16 mouse cellular contexts compared by ENCODE assay signal in the genomic region with DNA sequence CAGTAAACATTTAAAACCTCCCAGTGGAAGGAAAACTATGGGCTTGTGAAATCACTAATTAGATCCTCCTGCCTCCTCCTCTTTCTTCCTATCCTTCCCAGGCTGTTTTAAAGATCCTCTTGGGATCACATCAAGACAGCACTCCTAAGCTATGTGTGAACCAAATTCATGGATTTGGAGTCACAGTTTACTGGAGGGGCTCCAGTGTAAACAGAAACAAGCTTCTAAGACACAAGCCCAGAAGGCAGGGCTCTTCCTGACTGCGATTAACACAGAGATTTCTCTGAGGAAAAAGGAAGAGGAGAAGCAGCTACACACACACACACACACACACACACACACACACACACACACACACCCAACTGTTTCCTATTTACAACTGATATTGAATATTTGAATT.
DNase-seq lines count a peak whose midpoint lies in the region; ATAC-seq lines count a peak whose summit lies in the region.
"Had no signal": no experiment of that assay in that cellular context is flagged by ENCODE, and none has a peak within 500 bp of the region (broad histone marks: within the 10 kb centered on the region; RNA-seq: fewer than 3 reads in every experiment).

No protein-coding gene starts in this region.

- WGBS in forebrain, embryonic 15.5 days: 20% methylated on average over 1 of the region's 1 CpGs
- 69% methylated on average over 1 of the region's 1 CpGs for WGBS in forebrain, embryonic 10.5 days
- WGBS in midbrain, embryonic 13.5 days: 47% methylated on average over 1 of the region's 1 CpGs
- 58% methylated on average over 1 of the region's 1 CpGs for WGBS in midbrain, embryonic 11.5 days
- WGBS in midbrain, embryonic 16.5 days: 0% methylated on average over 1 of the region's 1 CpGs

- ATAC-seq in forebrain, embryonic 15.5 days (replicated peaks): peak; percentile 41; the same call in 1 of the 2 replicates
- ATAC-seq in midbrain, embryonic 13.5 days: peak; percentile 55; the same call in 1 of the 2 replicates
- ATAC-seq in midbrain, embryonic 11.5 days (ENCODE audit: low FRiP score): no peak
- peak; percentile 54; the same call in 1 of the 2 replicates for ATAC-seq in midbrain, embryonic 16.5 days
- ATAC-seq: hindbrain, embryonic 16.5 days; intestine, postnatal 0 days had no signal

- H3K9ac ChIP-seq in forebrain, embryonic 15.5 days (replicated peaks): no peak overlapping the region
- no peak overlapping the region for H3K9ac ChIP-seq in midbrain, embryonic 13.5 days (replicated peaks)
- H3K9ac ChIP-seq in midbrain, embryonic 11.5 days (ENCODE audit: low read length): no peak overlapping the region
- H3K9ac ChIP-seq in midbrain, embryonic 16.5 days (ENCODE audit: low read depth, low read length): no peak overlapping the region
- H3K9ac ChIP-seq: liver, embryonic 13.5 days had no signal

- H3K4me3 ChIP-seq in forebrain, embryonic 15.5 days: no peak overlapping the region
- no peak overlapping the region for H3K4me3 ChIP-seq in forebrain, embryonic 10.5 days
- H3K4me3 ChIP-seq in midbrain, embryonic 13.5 days (replicated peaks): no peak overlapping the region
- H3K4me3 ChIP-seq in midbrain, embryonic 11.5 days (ENCODE audit: low read depth, low read length): no peak overlapping the region
- no peak overlapping the region for H3K4me3 ChIP-seq in midbrain, embryonic 16.5 days (ENCODE audit: low read depth, low read length)
- H3K4me3 ChIP-seq: left cerebral cortex, adult 2 months; liver, embryonic 13.5 days; myocyte had no signal

- no peaks in the 10 kb centered on the region for H3K9me3 ChIP-seq in forebrain, embryonic 15.5 days
- H3K9me3 ChIP-seq in forebrain, embryonic 10.5 days: no peaks in the 10 kb centered on the region
- no peaks in the 10 kb centered on the region for H3K9me3 ChIP-seq in midbrain, embryonic 13.5 days
- no peaks in the 10 kb centered on the region for H3K9me3 ChIP-seq in midbrain, embryonic 11.5 days (ENCODE audit: control insufficient read depth, low read length)
- no peaks in the 10 kb centered on the region for H3K9me3 ChIP-seq in midbrain, embryonic 16.5 days (replicated peaks; ENCODE audit: control insufficient read depth, low read length, poor library complexity, severe bottlenecking)
- H3K9me3 ChIP-seq: liver, embryonic 13.5 days had no signal

- DNase-seq in forebrain, embryonic 10.5 days (ENCODE audit: extremely low spot score, low spot score): no peak
- DNase-seq in kidney, postnatal 10 days: peak; percentile 34
- DNase-seq in kidney, adult 9 months: no peak
- no peak for DNase-seq in midbrain, embryonic 11.5 days (ENCODE audit: low spot score, missing footprints)
- DNase-seq in urinary bladder, adult 2 months (ENCODE audit: low spot score): no peak
- DNase-seq: adrenal gland, adult 2 months; cerebellum, postnatal 10 days; gastrocnemius, postnatal 10 days; liver, embryonic 13.5 days had no signal

- no peak overlapping the region for H3K27ac ChIP-seq in forebrain, embryonic 15.5 days (replicated peaks)
- no peak overlapping the region for H3K27ac ChIP-seq in forebrain, embryonic 10.5 days
- peak overlapping the region; percentile 51; the same call in 1 of the 2 replicates for H3K27ac ChIP-seq in midbrain, embryonic 13.5 days
- H3K27ac ChIP-seq in midbrain, embryonic 11.5 days (ENCODE audit: low read depth, low read length): no peak overlapping the region
- peak overlapping the region; percentile 47; the same call in 1 of the 2 replicates for H3K27ac ChIP-seq in midbrain, embryonic 16.5 days (ENCODE audit: low read length)
- H3K27ac ChIP-seq: left cerebral cortex, adult 2 months; liver, embryonic 13.5 days had no signal

- H3K4me2 ChIP-seq in forebrain, embryonic 15.5 days (replicated peaks): no peak overlapping the region
- H3K4me2 ChIP-seq in midbrain, embryonic 13.5 days (replicated peaks): no peak overlapping the region
- no peak overlapping the region for H3K4me2 ChIP-seq in midbrain, embryonic 11.5 days
- H3K4me2 ChIP-seq in midbrain, embryonic 16.5 days (ENCODE audit: low read length): no peak overlapping the region
- H3K4me2 ChIP-seq: liver, embryonic 13.5 days had no signal

- H3K27me3 ChIP-seq in forebrain, embryonic 15.5 days: no peaks in the 10 kb centered on the region
- no peaks in the 10 kb centered on the region for H3K27me3 ChIP-seq in forebrain, embryonic 10.5 days (ENCODE audit: poor library complexity, severe bottlenecking)
- H3K27me3 ChIP-seq in midbrain, embryonic 13.5 days: no peaks in the 10 kb centered on the region
- H3K27me3 ChIP-seq in midbrain, embryonic 11.5 days (ENCODE audit: control insufficient read depth, insufficient read depth, low read length): no peaks in the 10 kb centered on the region
- H3K27me3 ChIP-seq in midbrain, embryonic 16.5 days (ENCODE audit: control insufficient read depth, insufficient read depth, low read depth, low read length): no peaks in the 10 kb centered on the region
- H3K27me3 ChIP-seq: liver, embryonic 13.5 days had no signal

- H3K4me1 ChIP-seq in forebrain, embryonic 15.5 days: peaks cover 9% of the 10 kb centered on the region
- H3K4me1 ChIP-seq in forebrain, embryonic 10.5 days: peaks cover 11% of the 10 kb centered on the region; the same call in 1 of the 2 replicates
- peaks cover 11% of the 10 kb centered on the region; the same call in 1 of the 2 replicates for H3K4me1 ChIP-seq in midbrain, embryonic 13.5 days (replicated peaks)
- H3K4me1 ChIP-seq in midbrain, embryonic 11.5 days (ENCODE audit: control insufficient read depth, insufficient read depth, low read length): no peaks in the 10 kb centered on the region
- H3K4me1 ChIP-seq in midbrain, embryonic 16.5 days (ENCODE audit: control insufficient read depth, insufficient read depth, low read length): peaks cover 11% of the 10 kb centered on the region; the same call in 1 of the 2 replicates
- H3K4me1 ChIP-seq: liver, embryonic 13.5 days had no signal

- H3K36me3 ChIP-seq in forebrain, embryonic 15.5 days: no peaks in the 10 kb centered on the region
- H3K36me3 ChIP-seq in forebrain, embryonic 10.5 days (replicated peaks): no peaks in the 10 kb centered on the region
- H3K36me3 ChIP-seq in midbrain, embryonic 13.5 days: no peaks in the 10 kb centered on the region
- H3K36me3 ChIP-seq in midbrain, embryonic 11.5 days (ENCODE audit: control insufficient read depth, insufficient read depth, low read length): no peaks in the 10 kb centered on the region
- no peaks in the 10 kb centered on the region for H3K36me3 ChIP-seq in midbrain, embryonic 16.5 days (ENCODE audit: control insufficient read depth, insufficient read depth, low read length)
- H3K36me3 ChIP-seq: liver, embryonic 13.5 days had no signal

Comparison
In these comparisons a context has a peak if more than half of its experiments do, and no peak if none do; other contexts are left out.
1. H3K27ac ChIP-seq: peak in midbrain, embryonic 13.5 days (single experiment) and midbrain, embryonic 16.5 days (single experiment); none in forebrain, embryonic 15.5 days (single experiment), forebrain, embryonic 10.5 days (single experiment) and midbrain, embryonic 11.5 days (single experiment).